Mouse (Mus musculus): ENCODE results near the gene Ccdc174. TPM values are rescaled to one million over a fixed set of nuclear protein-coding genes. Genes with fewer than 3 reads are reported as not detected.
A peak's percentile ranks its signal among the peaks of the same experiment; 100 is the strongest.
"Not testable (repeated sequence)": the region's sequence is repeated elsewhere in the genome, so short reads cannot be mapped to it uniquely, and the experiment has no call there.

Gene Ccdc174
- polyA plus RNA-seq, 1 experiment from 2014 or later: 38.3 TPM

- Histone ChIP-seq H3K27ac (replicated peaks) (no peak overlapping the region), H3K36me3 (replicated peaks) (peaks cover 78% of the 10 kb centered on the region), H3K4me3 (no peak overlapping the region), H3K4me1 (peaks cover 7% of the 10 kb centered on the region), H3K9me3 (no peaks in the 10 kb centered on the region), H3K27me3 (replicated peaks; ENCODE audit: low read depth, poor library complexity, severe bottlenecking) (no peaks in the 10 kb centered on the region)
- WGBS: 89% methylated on average over 2 of the region's 2 CpGs
- DNase-seq (ENCODE audit: low spot score): no peak
Observed at GRCm38 (mm10) chr6:91883859-91884258, 6.0 kb downstream of the Ccdc174 start.

- 83% methylated on average over 3 of the region's 3 CpGs for WGBS
- H3K27ac ChIP-seq (replicated peaks): no peak overlapping the region
- no peak for DNase-seq (ENCODE audit: low spot score)
- H3K9me3 ChIP-seq: no peaks in the 10 kb centered on the region
- peaks cover 92% of the 10 kb centered on the region for H3K36me3 ChIP-seq (replicated peaks)
- H3K4me1 ChIP-seq: no peaks in the 10 kb centered on the region
- H3K27me3 ChIP-seq (replicated peaks; ENCODE audit: low read depth, poor library complexity, severe bottlenecking): no peaks in the 10 kb centered on the region
- H3K4me3 ChIP-seq: no peak overlapping the region
Observed at GRCm38 (mm10) chr6:91889255-91889906, 11.5 kb downstream of the Ccdc174 start.

GRCm38 (mm10) chr6:91890615-91891014 is 12.8 kb downstream of the Ccdc174 start:
- Histone ChIP-seq H3K4me3 (no peak overlapping the region), H3K9me3 (no peaks in the 10 kb centered on the region), H3K27ac (replicated peaks) (no peak overlapping the region), H3K27me3 (replicated peaks; ENCODE audit: low read depth, poor library complexity, severe bottlenecking) (no peaks in the 10 kb centered on the region), H3K4me1 (no peaks in the 10 kb centered on the region), H3K36me3 (replicated peaks) (peaks cover 94% of the 10 kb centered on the region)
- WGBS: 90% methylated on average over 5 of the region's 5 CpGs
- no peak for DNase-seq (ENCODE audit: low spot score)

DNA sequence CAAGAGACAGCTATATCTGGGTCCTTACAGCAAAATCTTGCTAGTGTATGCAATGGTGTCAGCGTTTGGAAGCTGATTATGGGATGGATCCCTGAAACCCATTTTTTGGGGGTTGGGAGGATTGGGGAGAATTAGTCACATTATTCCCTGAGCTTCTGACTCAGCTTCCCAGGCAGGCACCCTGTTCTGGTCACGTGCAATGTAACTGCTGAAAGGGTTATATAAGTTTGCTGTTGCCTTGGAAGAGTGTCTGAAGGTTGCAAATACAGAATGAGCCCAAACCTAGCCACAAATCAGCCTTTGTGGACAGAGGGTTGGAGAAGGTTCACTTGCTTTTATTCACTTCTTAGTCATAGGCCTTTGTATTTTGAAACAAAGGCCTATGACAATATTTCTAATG is 13.9 kb downstream of the Ccdc174 start:
- Histone ChIP-seq H3K9me3 (no peaks in the 10 kb centered on the region), H3K4me3 (no peak overlapping the region), H3K27me3 (replicated peaks; ENCODE audit: low read depth, poor library complexity, severe bottlenecking) (no peaks in the 10 kb centered on the region), H3K36me3 (replicated peaks) (peaks cover 94% of the 10 kb centered on the region), H3K4me1 (no peaks in the 10 kb centered on the region), H3K27ac (replicated peaks) (no peak overlapping the region)
- WGBS: 95% methylated on average over 2 of the region's 2 CpGs
- DNase-seq (ENCODE audit: low spot score): no peak

DNA sequence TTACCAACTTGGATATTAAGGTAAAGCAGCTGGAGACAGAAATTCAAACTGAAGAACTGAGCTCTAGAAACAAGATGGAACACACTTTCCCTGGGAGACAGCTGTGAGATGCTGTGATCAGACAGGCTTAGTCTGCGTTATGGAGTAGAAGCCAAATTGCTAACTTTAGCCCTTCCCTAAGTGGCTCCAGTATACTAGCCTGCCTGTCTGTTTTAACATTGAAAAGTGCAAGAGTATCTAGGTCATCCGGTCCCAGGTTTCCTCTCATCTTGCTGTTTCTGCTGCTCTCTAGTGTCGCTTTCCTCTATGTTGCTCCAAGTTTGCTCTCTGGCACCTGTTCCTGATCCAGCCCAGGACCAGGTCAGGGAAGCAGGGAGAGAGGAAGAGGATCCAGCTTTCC is 18.9 kb downstream of the Ccdc174 start:
- DNase-seq (ENCODE audit: low spot score): no peak
- peaks cover 95% of the 10 kb centered on the region for H3K36me3 ChIP-seq (replicated peaks)
- no peaks in the 10 kb centered on the region for H3K4me1 ChIP-seq
- WGBS: 94% methylated on average over 3 of the region's 3 CpGs
- H3K9me3 ChIP-seq: no peaks in the 10 kb centered on the region
- no peaks in the 10 kb centered on the region for H3K27me3 ChIP-seq (replicated peaks; ENCODE audit: low read depth, poor library complexity, severe bottlenecking)
- H3K4me3 ChIP-seq: no peak overlapping the region
- H3K27ac ChIP-seq (replicated peaks): no peak overlapping the region

GRCm38 (mm10) chr6:91901505-91901904 is 23.7 kb downstream of the Ccdc174 start:
- no peaks in the 10 kb centered on the region for H3K27me3 ChIP-seq (replicated peaks; ENCODE audit: low read depth, poor library complexity, severe bottlenecking)
- no peaks in the 10 kb centered on the region for H3K9me3 ChIP-seq
- WGBS: 37% methylated on average over 5 of the region's 5 CpGs
- H3K36me3 ChIP-seq (replicated peaks): peaks cover 53% of the 10 kb centered on the region
- H3K27ac ChIP-seq (replicated peaks): no peak overlapping the region
- peak; percentile 78 for DNase-seq (ENCODE audit: low spot score)
- H3K4me3 ChIP-seq: no peak overlapping the region
- H3K4me1 ChIP-seq: no peaks in the 10 kb centered on the region

GRCm38 (mm10) chr6:91902509-91902908 is 24.7 kb downstream of the Ccdc174 start, which contains the start of gene 4930590J08Rik:
Gene 4930590J08Rik (plus strand): TSS chr6:91902809.
- 90% methylated on average over 2 of the region's 2 CpGs for WGBS
- H3K4me1 ChIP-seq; H3K27ac ChIP-seq (replicated peaks); DNase-seq (ENCODE audit: low spot score); H3K27me3 ChIP-seq (replicated peaks; ENCODE audit: low read depth, poor library complexity, severe bottlenecking); H3K4me3 ChIP-seq; H3K9me3 ChIP-seq: not testable (repeated sequence)
- peaks cover 43% of the 10 kb centered on the region for H3K36me3 ChIP-seq (replicated peaks)

DNA sequence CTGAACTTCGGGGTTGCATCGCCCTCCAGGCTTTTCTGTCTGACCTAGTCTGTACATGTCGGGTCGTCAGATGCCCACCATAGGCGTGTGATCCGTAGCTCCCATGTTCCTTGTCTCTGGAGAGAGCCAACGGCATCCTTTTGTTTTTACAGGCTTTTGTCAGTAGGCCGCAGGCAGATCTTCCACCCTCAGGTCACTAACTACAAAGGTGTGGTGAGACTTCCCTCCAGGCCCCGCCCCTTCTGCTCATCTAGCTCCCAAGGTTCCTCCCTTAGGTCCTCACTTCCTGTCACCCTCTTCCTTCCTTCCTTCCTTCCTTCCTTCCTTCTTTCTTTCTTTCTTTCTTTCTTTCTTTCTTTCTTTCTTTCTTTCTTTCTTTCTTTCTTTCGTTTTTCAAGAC is 36.2 kb downstream of the Ccdc174 start:
- no peak for DNase-seq (ENCODE audit: low spot score)
- H3K36me3 ChIP-seq (replicated peaks): no peaks in the 10 kb centered on the region
- H3K4me3 ChIP-seq: no peak overlapping the region
- H3K4me1 ChIP-seq: peaks cover 13% of the 10 kb centered on the region; the same call in 1 of the 2 replicates
- no peaks in the 10 kb centered on the region for H3K27me3 ChIP-seq (replicated peaks; ENCODE audit: low read depth, poor library complexity, severe bottlenecking)
- no peaks in the 10 kb centered on the region for H3K9me3 ChIP-seq
- 87% methylated on average over 10 of the region's 10 CpGs for WGBS
- no peak overlapping the region for H3K27ac ChIP-seq (replicated peaks)

DNA sequence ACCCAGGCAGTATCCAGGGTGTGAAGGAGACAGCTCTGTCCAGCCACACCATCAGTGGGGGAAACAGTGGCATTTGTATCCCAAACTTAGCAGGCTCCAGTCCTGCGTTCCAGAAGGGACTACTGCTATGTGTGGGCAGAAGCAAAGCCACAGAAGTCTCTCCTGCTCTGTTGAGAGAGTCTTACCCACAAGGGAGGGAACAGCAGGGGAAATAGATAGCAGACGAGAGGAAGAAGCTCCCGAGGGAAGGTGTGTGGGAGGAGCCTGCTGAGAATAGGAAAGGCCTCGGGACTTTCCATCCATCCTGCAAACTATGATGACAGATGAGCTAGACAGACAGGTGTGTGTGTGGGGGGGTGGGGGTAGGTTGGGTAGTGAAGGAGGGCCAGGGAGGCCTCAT is 39.4 kb downstream of the Ccdc174 start:
- no peak for DNase-seq (ENCODE audit: low spot score)
- no peak overlapping the region for H3K27ac ChIP-seq (replicated peaks)
- no peaks in the 10 kb centered on the region for H3K27me3 ChIP-seq (replicated peaks; ENCODE audit: low read depth, poor library complexity, severe bottlenecking)
- WGBS: 47% methylated on average over 4 of the region's 4 CpGs
- H3K36me3 ChIP-seq (replicated peaks): no peaks in the 10 kb centered on the region
- peaks cover 10% of the 10 kb centered on the region; the same call in 1 of the 2 replicates for H3K4me1 ChIP-seq
- H3K4me3 ChIP-seq: no peak overlapping the region
- no peaks in the 10 kb centered on the region for H3K9me3 ChIP-seq

DNA sequence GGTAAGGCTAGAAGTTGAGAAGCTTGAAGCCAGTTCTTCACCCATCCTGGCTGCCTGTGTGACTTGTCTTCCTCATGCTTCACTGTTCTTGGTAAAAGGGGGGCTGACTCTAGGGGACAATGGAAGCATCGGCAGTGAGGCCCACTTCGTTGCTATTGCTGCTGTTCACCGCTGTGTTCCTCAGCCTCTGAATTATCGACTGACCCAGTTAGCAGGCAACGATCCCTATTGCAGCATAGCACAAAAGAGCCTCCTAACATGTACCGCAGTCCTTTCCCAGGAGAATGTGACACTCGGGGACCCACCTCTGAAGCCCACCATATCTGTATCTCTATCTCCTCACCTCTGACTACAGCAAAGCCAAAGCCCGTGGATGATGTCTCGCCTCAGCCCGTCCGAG is 39.9 kb downstream of the Ccdc174 start:
- no peaks in the 10 kb centered on the region for H3K27me3 ChIP-seq (replicated peaks; ENCODE audit: low read depth, poor library complexity, severe bottlenecking)
- no peak overlapping the region for H3K4me3 ChIP-seq
- H3K27ac ChIP-seq (replicated peaks): no peak overlapping the region
- 0 out of 2 replicates have a peak, but pooled peaks cover 6% of the 10 kb centered on the region for H3K4me1 ChIP-seq
- 79% methylated on average over 11 of the region's 11 CpGs for WGBS
- H3K36me3 ChIP-seq (replicated peaks): no peaks in the 10 kb centered on the region
- no peak for DNase-seq (ENCODE audit: low spot score)
- no peaks in the 10 kb centered on the region for H3K9me3 ChIP-seq

GRCm38 (mm10) chr6:91931231-91931630 is 53.4 kb downstream of the Ccdc174 start:
- no peaks in the 10 kb centered on the region for H3K9me3 ChIP-seq
- no peaks in the 10 kb centered on the region for H3K27me3 ChIP-seq (replicated peaks; ENCODE audit: low read depth, poor library complexity, severe bottlenecking)
- no peaks in the 10 kb centered on the region for H3K4me1 ChIP-seq
- WGBS: 84% methylated on average over 5 of the region's 5 CpGs
- H3K27ac ChIP-seq (replicated peaks): no peak overlapping the region
- DNase-seq (ENCODE audit: low spot score): no peak
- H3K4me3 ChIP-seq: no peak overlapping the region
- no peaks in the 10 kb centered on the region for H3K36me3 ChIP-seq (replicated peaks)

- WGBS: 66% methylated on average over 4 of the region's 4 CpGs
- no peak overlapping the region for H3K4me3 ChIP-seq
Observed at GRCm38 (mm10) chr6:91938491-91938890, 60.6 kb downstream of the Ccdc174 start.

GRCm38 (mm10) chr6:91948426-91948825 is 70.6 kb downstream of the Ccdc174 start:
- Histone ChIP-seq H3K4me3 (no peak overlapping the region), H3K27me3 (replicated peaks; ENCODE audit: low read depth, poor library complexity, severe bottlenecking) (0 out of 2 replicates have a peak, but pooled peaks cover 5% of the 10 kb centered on the region), H3K27ac (replicated peaks) (no peak overlapping the region), H3K9me3 (no peaks in the 10 kb centered on the region), H3K36me3 (replicated peaks) (no peaks in the 10 kb centered on the region), H3K4me1 (peaks cover 23% of the 10 kb centered on the region)
- no peak for DNase-seq (ENCODE audit: low spot score)
- WGBS: 90% methylated on average over 2 of the region's 2 CpGs

More at GRCm38 (mm10) chr6:91938491-91938890, 60.6 kb downstream of the Ccdc174 start:
- Histone ChIP-seq H3K36me3 (replicated peaks) (no peaks in the 10 kb centered on the region), H3K4me1 (peaks cover 16% of the 10 kb centered on the region), H3K27me3 (replicated peaks; ENCODE audit: low read depth, poor library complexity, severe bottlenecking) (no peaks in the 10 kb centered on the region), H3K9me3 (no peaks in the 10 kb centered on the region), H3K27ac (replicated peaks) (no peak overlapping the region)
- DNase-seq (ENCODE audit: low spot score): no peak

Measured in embryonic facial prominence, embryonic 10.5 days (tissue).